Mouse (Mus musculus): ENCODE results near the gene Gm20390. TPM values are rescaled to one million over a fixed set of nuclear protein-coding genes. Genes with fewer than 3 reads are reported as not detected.
A peak's percentile ranks its signal among the peaks of the same experiment; 100 is the strongest.

The Gm20390 gene
- total RNA-seq, 2 experiments from 2014 or later = 2.8 to 13.0 TPM

GRCm38 (mm10) chr11:93987625-93988327, 19.7 kb upstream of the Gm20390 start:
- no peak for TF ChIP-seq CTCF (IDR thresholded peaks at IDR 0.05)
- DNase-seq = peak; percentile 66
- H3K4me3 ChIP-seq = peak overlapping the region; percentile 9
- H3K27ac ChIP-seq = peak overlapping the region; percentile 94
- intact Hi-C loops (cut with DNase I) = loop anchor here (2.0 kb wide), 1 partner anchor 19 kb away; the partner anchor contains the start of genes Gm20390 and Nme1

- H3K4me3 ChIP-seq = no peak overlapping the region; the same call in 1 of the 2 replicates
- peak; percentile 26 for DNase-seq
- intact Hi-C loops (cut with DNase I) = loop anchor here (2.0 kb wide), 1 partner anchor 18 kb away; the partner anchor contains the start of genes Gm20390 and Nme1
- no peak for TF ChIP-seq CTCF (IDR thresholded peaks at IDR 0.05)
- H3K27ac ChIP-seq = peak overlapping the region; percentile 94
Observed at GRCm38 (mm10) chr11:93987026-93987425, 18.9 kb upstream of the Gm20390 start.

- H3K27ac ChIP-seq = peak overlapping the region; percentile 94
- intact Hi-C loops (cut with DNase I) = loop anchor here (2.0 kb wide), 1 partner anchor 17 kb away; the partner anchor contains the start of genes Gm20390 and Nme1
- TF ChIP-seq CTCF (IDR thresholded peaks at IDR 0.05) = no peak
- no peak overlapping the region for H3K4me3 ChIP-seq
- no peak for DNase-seq
Observed at GRCm38 (mm10) chr11:93986298-93986697, 18.2 kb upstream of the Gm20390 start.

GRCm38 (mm10) chr11:93985265-93985664, 17.2 kb upstream of the Gm20390 start:
- no peak for DNase-seq
- Histone ChIP-seq H3K27ac (0 out of 2 replicates have a peak overlapping the region, but pooled peaks have one; percentile 94), H3K4me3 (no peak overlapping the region)
- intact Hi-C loops (cut with DNase I) = no loop called here
- no peak for TF ChIP-seq CTCF (IDR thresholded peaks at IDR 0.05)

- intact Hi-C loops (cut with DNase I) = no loop called here
- TF ChIP-seq CTCF (IDR thresholded peaks at IDR 0.05) = no peak
- DNase-seq = no peak
Observed at GRCm38 (mm10) chr11:93984619-93985018, 16.5 kb upstream of the Gm20390 start.

GRCm38 (mm10) chr11:93979502-93980049, 11.5 kb upstream of the Gm20390 start:
- Histone ChIP-seq H3K4me3 (no peak overlapping the region), H3K27ac (no peak overlapping the region)
- DNase-seq = no peak
- intact Hi-C loops (cut with DNase I) = no loop called here
- TF ChIP-seq CTCF (IDR thresholded peaks at IDR 0.05) = no peak

More at GRCm38 (mm10) chr11:93984619-93985018, 16.5 kb upstream of the Gm20390 start:
- no peak overlapping the region for H3K27ac ChIP-seq
- H3K4me3 ChIP-seq = no peak overlapping the region

- H3K27ac ChIP-seq = no peak overlapping the region
- no peak for TF ChIP-seq CTCF (IDR thresholded peaks at IDR 0.05)
- intact Hi-C loops (cut with DNase I) = no loop called here
- no peak overlapping the region for H3K4me3 ChIP-seq
- DNase-seq = no peak
Observed at GRCm38 (mm10) chr11:93972951-93973350, 4.9 kb upstream of the Gm20390 start.

- H3K4me3 ChIP-seq = no peak overlapping the region
- intact Hi-C loops (cut with DNase I) = loop anchor here (2.0 to 5.0 kb wide), 2 partner anchors 17 to 103 kb away; no protein-coding TSS in a partner anchor
- no peak for TF ChIP-seq CTCF (IDR thresholded peaks at IDR 0.05)
- peak overlapping the region; percentile 91 for H3K27ac ChIP-seq
- DNase-seq = no peak
Observed at GRCm38 (mm10) chr11:93969799-93970198, 1.7 kb upstream of the Gm20390 start.

- peak overlapping the region; percentile 91 for H3K27ac ChIP-seq
- intact Hi-C loops (cut with DNase I) = loop anchor here (2.0 to 5.0 kb wide), 2 partner anchors 18 to 103 kb away; no protein-coding TSS in a partner anchor
- no peak for TF ChIP-seq CTCF (IDR thresholded peaks at IDR 0.05)
- no peak overlapping the region for H3K4me3 ChIP-seq
- no peak for DNase-seq
Observed at GRCm38 (mm10) chr11:93969171-93969570, 1.1 kb upstream of the Gm20390 start.

- intact Hi-C loops (cut with DNase I) = loop anchor here (1.0 to 5.0 kb wide), 4 partner anchors 18 to 119 kb away; no protein-coding TSS in a partner anchor
- TF ChIP-seq CTCF (IDR thresholded peaks at IDR 0.05) = no peak
- peak overlapping the region; percentile 91 for H3K27ac ChIP-seq
- DNase-seq = no peak
- H3K4me3 ChIP-seq = peak overlapping the region; percentile 89
Observed at GRCm38 (mm10) chr11:93968848-93969128, 695 bp upstream of the Gm20390 start.

- intact Hi-C loops (cut with DNase I) = loop anchor here (5.0 kb wide), 1 partner anchor 105 kb away; no protein-coding TSS in a partner anchor
- TF ChIP-seq CTCF (IDR thresholded peaks at IDR 0.05) = no peak
Observed at GRCm38 (mm10) chr11:93967381-93967780, 712 bp downstream of the Gm20390 start.

GRCm38 (mm10) chr11:93965391-93965790, 2.7 kb downstream of the Gm20390 start:
- H3K4me3 ChIP-seq = no peak overlapping the region
- intact Hi-C loops (cut with DNase I) = loop anchor here (5.0 kb wide), 1 partner anchor 107 kb away; no protein-coding TSS in a partner anchor
- no peak for TF ChIP-seq CTCF (IDR thresholded peaks at IDR 0.05)
- DNase-seq = no peak
- no peak overlapping the region for H3K27ac ChIP-seq

More at GRCm38 (mm10) chr11:93967381-93967780, 712 bp downstream of the Gm20390 start:
- no peak for DNase-seq
- H3K4me3 ChIP-seq = peak overlapping the region; percentile 89
- peak overlapping the region; percentile 91 for H3K27ac ChIP-seq

GRCm38 (mm10) chr11:93963013-93963412, 5.1 kb downstream of the Gm20390 start:
- Histone ChIP-seq H3K4me3 (no peak overlapping the region), H3K27ac (no peak overlapping the region)
- no peak for DNase-seq
- intact Hi-C loops (cut with DNase I) = no loop called here
- no peak for TF ChIP-seq CTCF (IDR thresholded peaks at IDR 0.05)
